8 mouse cellular contexts compared by ENCODE assay signal in the genomic region with DNA sequence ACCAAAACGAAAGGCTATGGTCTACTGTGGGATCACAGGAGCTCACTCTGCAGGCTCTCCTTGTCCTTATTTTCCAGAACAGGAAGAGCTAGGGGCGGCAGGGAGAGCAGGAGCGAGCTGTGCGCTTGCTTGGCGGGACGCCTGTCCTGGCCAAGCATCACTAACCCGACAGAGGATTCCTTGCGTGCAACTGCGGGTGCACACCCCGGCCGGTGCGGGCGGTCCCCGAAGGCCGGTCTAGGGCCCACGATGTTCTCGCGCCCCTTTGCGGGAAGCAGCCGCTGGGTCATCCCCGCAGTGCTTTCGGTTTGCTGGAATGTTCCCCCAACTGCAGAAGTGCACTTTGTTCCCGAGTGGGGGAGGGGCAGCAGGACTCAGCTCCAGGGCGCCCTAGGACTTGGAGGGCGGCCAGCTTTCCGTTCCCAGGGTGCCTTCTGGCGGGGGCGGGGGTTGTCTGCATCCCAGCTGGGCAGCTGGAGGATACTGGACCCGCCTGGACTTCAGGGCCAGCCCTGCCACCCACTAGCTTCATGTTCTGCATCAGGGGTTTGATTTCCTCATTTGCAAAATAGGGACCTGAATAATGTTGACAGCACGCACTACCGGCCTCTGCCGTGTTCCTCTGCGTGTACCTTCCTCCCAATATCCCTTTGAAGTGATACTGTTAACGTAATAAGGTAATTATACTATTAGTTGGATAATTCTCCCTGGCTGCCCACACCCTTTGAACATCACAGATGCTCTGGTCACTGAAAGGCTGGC. TPM values are rescaled to one million over a fixed set of nuclear protein-coding genes. Genes with fewer than 3 reads are reported as not detected.
DNase-seq lines count a peak whose midpoint lies in the region; ATAC-seq lines count a peak whose summit lies in the region.

No protein-coding gene starts in this region.

- DNase-seq in adrenal gland, postnatal 14 days: peak; percentile 97
- DNase-seq in embryo, embryonic 11 days: peak; percentile 89
- peak; percentile 93 to 97 for DNase-seq in gastrocnemius, postnatal 36 days
- peak; percentile 89 to 97 for DNase-seq in left cerebral cortex, postnatal 10 days (ENCODE audit: extremely low spot score in 1 of 2, low spot score in 2 of 2)
- DNase-seq in right cerebral cortex, adult 2 months (ENCODE audit: low spot score in 2 of 2): peak; percentile 78 to 86

- intact Hi-C loops in gastrocnemius, postnatal 36 days (cut with DNase I): no loop called here
- intact Hi-C loops in left cerebral cortex, postnatal 10 days (cut with DNase I): no loop called here

- H3K4me2 ChIP-seq in intestine, embryonic 16.5 days (ENCODE audit: low read depth, low read length): peak overlapping the region; percentile 65

- peak overlapping the region; percentile 82 for H3K9ac ChIP-seq in intestine, embryonic 16.5 days (ENCODE audit: low read depth, low read length)

- peaks cover 13% of the 10 kb centered on the region for H3K4me1 ChIP-seq in intestine, embryonic 16.5 days (ENCODE audit: control insufficient read depth, insufficient read depth, low read length)

- H3K27me3 ChIP-seq in intestine, embryonic 16.5 days (replicated peaks; ENCODE audit: control insufficient read depth, insufficient read depth, low read length): no peaks in the 10 kb centered on the region

- WGBS in intestine, embryonic 16.5 days: under 1% methylated on average over 34 of the region's 34 CpGs

- H3K36me3 ChIP-seq in intestine, embryonic 16.5 days (ENCODE audit: control insufficient read depth, insufficient read depth, low read length): no peaks in the 10 kb centered on the region

- no peaks in the 10 kb centered on the region for H3K9me3 ChIP-seq in intestine, embryonic 16.5 days (ENCODE audit: control insufficient read depth, low read length)

- ATAC-seq in intestine, embryonic 16.5 days: peak; percentile 90
- ATAC-seq in megakaryocyte, adult 5-6 weeks (ENCODE audit: poor library complexity, severe bottlenecking): peak; percentile 68
- ATAC-seq in erythroid progenitor cell, adult 5-6 weeks (replicated peaks; ENCODE audit: low FRiP score, poor library complexity, severe bottlenecking): no peak

- peak overlapping the region; percentile 64 for H3K4me3 ChIP-seq in intestine, embryonic 16.5 days (ENCODE audit: low read length)

- peak overlapping the region; percentile 97 for H3K27ac ChIP-seq in intestine, embryonic 16.5 days (ENCODE audit: low read length)

RNA-seq across cellular contexts. Expression of a gene that starts 39.6 kb away (rescaled TPM):
- not detected in 2 replicates for total RNA-seq in adrenal gland, postnatal 14 days (2021)
- total RNA-seq in gastrocnemius, postnatal 36 days (2021): under 1 TPM; 0.08 to 0.10 TPM
- polyA plus RNA-seq in intestine, embryonic 16.5 days (2015; fragmentation: Nextera tagmentation; extraction: Ambion mirVana): not detected in 2 replicates
- total RNA-seq in left cerebral cortex, postnatal 10 days (2021): under 1 TPM; 0.18 to 0.39 TPM
- 0.27 TPM in 1 of 2 replicates, not detected in the other for total RNA-seq in megakaryocyte, adult 5-6 weeks (2015)
- not detected in 2 replicates for total RNA-seq in megakaryocyte, adult 5-6 weeks (2017)
- total RNA-seq in erythroid progenitor cell, adult 5-6 weeks (2015; ENCODE audit: low replicate concordance): not detected in 2 replicates
- not detected in 2 replicates for total RNA-seq in erythroid progenitor cell, adult 5-6 weeks (2017; ENCODE audit: low replicate concordance)
